Mouse (Mus musculus): Measurements from ENCODE around the gene Ovgp1.

The Ovgp1 gene

GRCm38 (mm10) chr3:105973411-105973810, at the start of gene Ovgp1:
Gene Ovgp1 (plus strand): TSS chr3:105973711.
- in situ Hi-C loops (cut with MboI, MseI): no loop called here

- in situ Hi-C loops (cut with MboI, MseI): no loop called here
Measured at GRCm38 (mm10) chr3:105924616-105925015, 48.9 kb upstream of the Ovgp1 start.

GRCm38 (mm10) chr3:105927561-105928194, 45.8 kb upstream of the Ovgp1 start:
- in situ Hi-C loops (cut with MboI, MseI): no loop called here

GRCm38 (mm10) chr3:105928195-105928569, 45.3 kb upstream of the Ovgp1 start:
- in situ Hi-C loops (cut with MboI, MseI): no loop called here

- in situ Hi-C loops (cut with MboI, MseI): no loop called here
Measured at GRCm38 (mm10) chr3:105928781-105929180, 44.7 kb upstream of the Ovgp1 start.

GRCm38 (mm10) chr3:105929821-105930220, 43.7 kb upstream of the Ovgp1 start:
- in situ Hi-C loops (cut with MboI, MseI): no loop called here

- in situ Hi-C loops (cut with MboI, MseI): no loop called here
Measured at GRCm38 (mm10) chr3:105931095-105931494, 42.4 kb upstream of the Ovgp1 start.

- in situ Hi-C loops (cut with MboI, MseI): no loop called here
Measured at GRCm38 (mm10) chr3:105932240-105933071, 41.1 kb upstream of the Ovgp1 start, which contains the start of gene I830077J02Rik. Gene I830077J02Rik (minus strand): TSS chr3:105932664.

GRCm38 (mm10) chr3:105933926-105934325, 39.6 kb upstream of the Ovgp1 start:
- in situ Hi-C loops (cut with MboI, MseI): no loop called here

- in situ Hi-C loops (cut with MboI, MseI): no loop called here
Measured at GRCm38 (mm10) chr3:105935033-105935432, 38.5 kb upstream of the Ovgp1 start.

GRCm38 (mm10) chr3:105936111-105936510, 37.4 kb upstream of the Ovgp1 start:
- in situ Hi-C loops (cut with MboI, MseI): no loop called here

- in situ Hi-C loops (cut with MboI, MseI): no loop called here
Measured at GRCm38 (mm10) chr3:105951348-105951747, 22.2 kb upstream of the Ovgp1 start.

GRCm38 (mm10) chr3:105957235-105957634, 16.3 kb upstream of the Ovgp1 start:
- in situ Hi-C loops (cut with MboI, MseI): loop anchor here (5.0 kb wide), 1 partner anchor 270 kb away; the partner anchor contains the start of gene Ddx20

- in situ Hi-C loops (cut with MboI, MseI): loop anchor here (5.0 kb wide), 1 partner anchor 271 kb away; the partner anchor contains the start of gene Ddx20
Measured at GRCm38 (mm10) chr3:105958204-105958603, 15.3 kb upstream of the Ovgp1 start.

GRCm38 (mm10) chr3:105958974-105959580, 14.4 kb upstream of the Ovgp1 start, which contains the start of gene Wdr77:
Gene Wdr77 (plus strand): TSS chr3:105959369.
- in situ Hi-C loops (cut with MboI, MseI): loop anchor here (5.0 kb wide), 1 partner anchor 272 kb away; the partner anchor contains the start of gene Ddx20

GRCm38 (mm10) chr3:105959585-105959984, 13.9 kb upstream of the Ovgp1 start:
- in situ Hi-C loops (cut with MboI, MseI): loop anchor here (5.0 kb wide), 1 partner anchor 272 kb away; the partner anchor contains the start of gene Ddx20

GRCm38 (mm10) chr3:105959999-105960398, 13.5 kb upstream of the Ovgp1 start, which contains the start of gene Atp5f1:
Gene Atp5f1 (minus strand): TSS chr3:105960099.
- in situ Hi-C loops (cut with MboI, MseI): loop anchor here (5.0 kb wide), 1 partner anchor 273 kb away; the partner anchor contains the start of gene Ddx20

- in situ Hi-C loops (cut with MboI, MseI): no loop called here
Measured at GRCm38 (mm10) chr3:105960700-105961099, 12.8 kb upstream of the Ovgp1 start.

- in situ Hi-C loops (cut with MboI, MseI): no loop called here
Measured at GRCm38 (mm10) chr3:105971831-105972446, 1.6 kb upstream of the Ovgp1 start.

- in situ Hi-C loops (cut with MboI, MseI): no loop called here
Measured at GRCm38 (mm10) chr3:105974174-105974573, 663 bp downstream of the Ovgp1 start.

GRCm38 (mm10) chr3:105989611-105990010, 16.1 kb downstream of the Ovgp1 start:
- in situ Hi-C loops (cut with MboI, MseI): loop anchor here (5.0 to 10.0 kb wide), 2 partner anchors 225 to 458 kb away; partner anchors contain the start of gene Chil4
